Mouse (Mus musculus) right cerebral cortex, adult 2 months (tissue): ENCODE measurements around the gene Ctps.

ENCODE experiments used
- DNase-seq, 2 experiments: peaks; one replicate each; pipeline ENCODE4 v3.0.0; 2021 to 2022; ENCODE audit warnings: low spot score in 2 of 2

The Ctps gene

DNA sequence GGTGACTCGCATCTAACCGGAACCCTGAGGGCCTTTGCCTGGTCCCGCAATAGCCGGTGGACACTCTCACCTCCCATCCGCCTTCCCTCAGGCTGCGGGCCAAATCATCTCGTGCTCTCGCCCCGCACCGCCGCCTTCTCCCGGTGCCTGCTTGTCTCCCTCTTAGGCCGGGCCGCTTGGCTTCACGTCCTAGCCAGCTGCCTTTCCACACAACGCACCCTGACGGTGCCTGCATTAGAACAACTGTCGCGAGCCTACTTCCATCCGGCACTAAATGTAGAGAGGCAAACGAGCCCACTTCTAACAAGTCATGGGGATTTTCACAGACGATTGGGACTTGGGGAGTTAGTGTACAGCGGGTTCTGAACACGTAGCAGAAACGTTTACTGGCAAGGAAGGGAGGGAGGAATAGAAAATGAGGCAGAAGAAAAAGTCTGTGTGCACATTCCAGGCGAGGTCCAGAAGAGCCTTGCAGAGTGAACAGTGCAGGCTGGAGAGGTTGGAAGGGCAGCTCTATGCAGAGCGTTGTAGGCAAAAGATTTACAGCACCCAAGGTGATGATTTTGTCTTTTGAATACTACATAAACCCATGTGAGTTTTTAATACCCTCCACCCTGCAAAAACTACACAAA is 478 bp upstream of the Ctps start:
- DNase-seq: no peak

DNA sequence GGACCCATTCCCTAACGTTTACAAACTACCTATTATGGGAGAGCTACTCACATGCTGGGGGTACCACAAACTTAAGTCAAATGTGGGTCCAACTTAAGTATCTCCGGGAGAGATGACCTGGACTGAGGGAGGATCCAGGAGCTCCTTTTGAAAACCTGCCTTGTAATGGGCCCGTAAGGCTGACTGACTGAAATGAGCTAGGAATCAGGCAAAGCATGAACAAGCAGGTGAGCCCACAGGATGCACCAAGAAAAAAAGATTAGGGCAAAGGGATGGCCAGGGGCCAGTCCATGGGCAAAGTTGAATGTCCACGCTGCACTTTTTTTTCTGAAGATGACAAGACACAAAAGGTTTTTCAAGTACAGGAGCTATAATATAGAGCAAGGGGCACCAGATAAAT is 1.1 kb downstream of the Ctps start:
- no peak for DNase-seq

DNA sequence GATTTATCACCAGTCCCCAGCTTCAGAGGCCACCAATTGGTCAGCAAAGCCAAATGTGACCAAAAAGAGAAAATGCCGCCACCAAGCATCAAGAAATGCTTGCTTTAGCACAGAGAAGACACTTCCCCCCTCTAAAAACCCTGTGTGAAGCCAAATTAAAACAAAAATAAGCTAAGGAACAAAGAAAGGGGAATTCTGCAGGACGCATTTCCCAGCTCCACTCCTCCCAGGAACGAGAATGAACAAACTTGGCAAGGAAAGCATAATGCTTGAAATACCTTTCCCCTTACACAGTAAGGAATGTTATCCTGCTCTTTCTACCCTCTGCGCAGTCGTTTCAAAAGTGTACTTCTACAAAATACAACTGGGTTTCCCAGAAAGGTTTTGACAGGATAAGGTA is 2.1 kb downstream of the Ctps start:
- no peak for DNase-seq

DNA sequence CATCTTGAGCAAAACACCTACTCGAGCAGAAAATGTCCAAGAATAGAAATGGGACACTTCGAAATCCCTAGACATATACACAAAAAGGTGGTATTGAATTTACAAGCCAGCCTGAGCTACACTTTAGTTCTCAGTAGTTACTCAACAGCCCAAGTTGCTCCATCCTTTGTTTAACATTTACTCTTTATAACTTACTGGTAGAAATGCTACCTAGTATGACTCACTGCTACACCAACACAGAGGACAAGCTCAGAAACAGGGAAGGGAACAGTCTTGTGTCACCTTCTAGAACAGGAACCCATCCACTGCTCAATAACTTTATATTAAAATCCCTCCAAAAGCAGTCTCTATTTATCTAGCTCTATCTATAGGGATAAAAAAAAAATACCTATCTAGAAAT is 4.3 kb downstream of the Ctps start:
- DNase-seq: no peak

- no peak for DNase-seq
These were observed 13.5 kb downstream of the Ctps start for GRCm38 (mm10) chr4:120556592-120556991.

DNA sequence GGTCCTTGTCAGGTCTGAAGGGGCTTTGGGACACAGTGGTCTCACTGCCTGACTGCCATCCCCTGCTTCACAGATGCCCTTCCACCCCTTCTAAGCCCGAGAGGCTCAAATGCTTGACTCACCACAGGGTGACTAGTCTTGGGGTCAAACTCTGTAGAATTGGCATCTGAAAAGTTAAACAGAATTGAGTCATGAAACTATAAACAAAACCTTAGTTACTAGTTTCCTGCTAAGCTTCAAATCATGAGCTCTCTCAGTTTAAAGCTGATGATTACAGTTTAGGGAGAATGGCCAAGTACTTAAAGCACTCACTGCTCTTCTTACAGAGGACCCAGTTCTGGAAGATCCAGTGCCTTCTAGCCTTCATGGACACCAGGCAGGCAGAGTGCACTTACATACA is 25.2 kb downstream of the Ctps start:
- DNase-seq: no peak

GRCm38 (mm10) chr4:120538664-120539063 is 31.4 kb downstream of the Ctps start:
- no peak for DNase-seq

DNA sequence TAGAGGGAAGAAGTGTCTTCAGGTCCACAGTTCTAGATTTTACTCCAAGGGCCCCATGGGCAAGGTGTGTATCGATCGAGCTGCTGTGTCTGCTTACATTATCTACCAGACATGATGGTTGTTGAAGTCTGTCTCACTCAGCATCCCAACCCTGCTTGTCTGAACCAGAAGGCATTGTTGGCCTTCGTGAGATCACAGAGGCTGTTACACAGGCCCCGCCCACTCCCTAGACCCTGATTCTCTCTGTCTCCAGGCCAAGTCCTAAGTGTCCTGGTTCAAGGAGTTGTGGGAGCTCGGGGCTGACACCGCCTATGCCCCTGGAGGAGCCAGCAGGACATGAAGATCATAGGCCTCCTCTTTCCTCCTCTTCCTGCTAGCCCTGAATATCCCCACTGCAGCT is 38.1 kb downstream of the Ctps start, which contains the start of gene Slfnl1:
Gene Slfnl1, plus strand, starts transcription at position 246 of the 400 bp plus-strand sequence.
- no peak for DNase-seq

- DNase-seq: no peak
These were observed 41.9 kb downstream of the Ctps start for GRCm38 (mm10) chr4:120528171-120528570.

DNA sequence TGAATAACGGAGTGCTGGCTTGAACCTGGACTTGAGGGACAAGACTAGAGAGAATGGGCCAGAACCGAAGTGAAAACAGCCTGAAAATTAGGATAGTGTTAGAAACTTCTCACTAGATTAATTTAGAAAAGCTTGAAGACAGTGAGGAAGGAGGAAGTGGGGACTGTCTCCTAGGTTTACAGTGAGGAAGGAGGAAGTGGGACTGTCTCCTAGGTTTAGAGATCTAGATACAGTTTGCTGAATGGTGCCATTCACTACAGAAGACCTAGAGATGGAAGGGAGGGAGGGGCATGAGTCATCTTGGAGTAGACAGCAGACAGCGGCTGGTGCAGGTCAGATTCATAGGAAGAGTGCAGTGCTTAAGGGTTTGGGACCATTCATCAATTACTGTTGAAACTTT is 47.0 kb downstream of the Ctps start:
- DNase-seq: no peak

- DNase-seq: no peak
These were observed 47.7 kb downstream of the Ctps start for GRCm38 (mm10) chr4:120522351-120522750.

DNA sequence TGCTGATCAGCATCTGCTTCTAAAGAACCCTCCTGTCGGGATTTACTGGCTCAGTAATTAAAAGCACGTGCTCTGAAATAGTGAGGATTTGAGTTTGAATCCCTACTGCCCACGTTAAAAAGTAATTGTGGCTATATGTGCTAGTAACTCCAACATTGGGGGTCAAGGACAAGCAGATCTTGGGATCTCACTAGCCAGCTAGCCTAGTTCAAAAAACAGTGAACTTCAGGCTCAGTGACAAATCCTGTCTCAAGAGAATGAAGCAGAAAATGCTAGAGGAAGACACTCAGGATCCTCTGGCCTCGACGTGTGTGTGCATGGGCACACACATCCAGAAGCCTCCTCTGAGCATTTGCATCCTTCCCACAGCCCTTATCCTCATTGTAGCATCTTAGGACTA is 48.3 kb downstream of the Ctps start:
- DNase-seq: no peak

DNA sequence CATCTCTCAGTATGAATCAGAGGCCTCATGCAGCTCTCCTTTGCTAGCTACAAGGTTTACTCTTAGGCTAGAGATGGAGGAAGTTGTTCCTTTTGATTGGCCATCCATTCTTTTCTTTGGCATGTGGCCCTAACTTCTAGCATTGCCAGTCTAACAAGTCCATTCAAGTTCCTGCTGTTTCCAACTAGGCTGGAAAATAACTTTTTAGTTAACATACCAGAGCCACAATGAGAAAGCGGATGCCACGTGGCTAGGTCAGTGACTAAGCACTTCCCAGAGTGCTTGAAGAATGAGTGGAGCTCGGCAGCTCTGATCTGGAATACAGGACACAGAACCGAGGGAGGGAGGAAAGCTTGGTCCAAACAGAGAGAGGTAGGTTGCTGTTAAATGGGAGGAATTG is 52.7 kb downstream of the Ctps start:
- no peak for DNase-seq

GRCm38 (mm10) chr4:120516907-120517306 is 53.2 kb downstream of the Ctps start:
- no peak for DNase-seq

- no peak for DNase-seq
These were observed 53.6 kb downstream of the Ctps start for GRCm38 (mm10) chr4:120516491-120516890.

DNA sequence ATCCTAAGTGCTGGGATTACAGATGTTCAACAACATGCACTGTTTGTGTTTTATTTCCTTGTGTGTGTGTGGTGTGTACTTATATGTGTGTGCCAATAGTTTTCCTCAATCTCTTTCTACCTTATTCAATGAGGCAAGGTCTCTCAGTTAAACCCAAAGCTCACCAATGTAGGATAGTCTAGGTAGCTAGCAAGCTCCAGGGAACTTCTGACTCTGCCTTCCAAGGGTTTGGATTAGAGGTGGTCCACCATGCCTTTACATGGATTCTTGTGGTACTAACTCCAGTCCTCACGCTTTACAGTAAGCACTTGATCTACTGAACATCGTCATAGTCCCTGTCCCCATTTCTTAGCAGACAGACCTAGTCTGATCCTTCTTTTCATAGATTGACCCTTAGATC is 55.7 kb downstream of the Ctps start:
- DNase-seq: no peak

- DNase-seq: no peak
These were observed 58.9 kb downstream of the Ctps start for GRCm38 (mm10) chr4:120511203-120511602.

DNA sequence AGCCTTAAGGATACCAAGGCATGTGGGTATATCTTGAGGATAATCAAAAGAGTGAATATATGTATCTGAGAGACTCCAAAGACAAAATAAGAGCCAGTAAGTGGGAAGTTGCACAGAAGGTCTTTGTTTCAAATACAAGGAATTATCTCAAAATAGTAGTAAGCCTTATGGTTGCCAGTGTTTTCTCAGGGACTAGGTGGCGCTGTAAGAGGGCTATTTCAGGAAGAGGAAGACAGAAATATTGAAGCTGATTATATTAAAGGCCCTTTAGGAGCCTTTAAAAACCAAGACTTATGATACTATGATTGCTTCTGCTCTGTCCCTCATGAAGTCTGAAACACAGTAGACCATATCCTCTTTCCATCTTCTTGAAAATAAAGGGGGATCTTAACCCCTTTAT is 63.1 kb downstream of the Ctps start:
- no peak for DNase-seq
